Mouse (Mus musculus): ENCODE data around the gene Drd5. TPM values are rescaled to one million over a fixed set of nuclear protein-coding genes. Genes with fewer than 3 reads are reported as not detected.

Gene Drd5
- polyA plus RNA-seq, 1 experiment from 2014 or later, result not detected

- Histone ChIP-seq H3K9me3 (no peaks in the 10 kb centered on the region), H3K4me2 (no peak overlapping the region), H3K9ac (no peak overlapping the region), H3K4me1 (peaks cover 18% of the 10 kb centered on the region), H3K4me3 (replicated peaks) (no peak overlapping the region), H3K27ac (no peak overlapping the region), H3K27me3 (no peaks in the 10 kb centered on the region; the same call in 1 of the 2 replicates), H3K36me3 (replicated peaks) (no peaks in the 10 kb centered on the region)
- no peak for ATAC-seq (ENCODE audit: low FRiP score)
- WGBS, result 68% methylated on average over 5 of the region's 5 CpGs
Measured at GRCm38 (mm10) chr5:38364396-38364795, 45.2 kb downstream of the Drd5 start.

GRCm38 (mm10) chr5:38365521-38365920 is 46.4 kb downstream of the Drd5 start:
- Histone ChIP-seq H3K9me3 (no peaks in the 10 kb centered on the region), H3K4me2 (no peak overlapping the region), H3K27me3 (no peaks in the 10 kb centered on the region; the same call in 1 of the 2 replicates), H3K4me3 (replicated peaks) (no peak overlapping the region), H3K4me1 (peaks cover 18% of the 10 kb centered on the region), H3K36me3 (replicated peaks) (no peaks in the 10 kb centered on the region), H3K9ac (no peak overlapping the region), H3K27ac (no peak overlapping the region)
- ATAC-seq (ENCODE audit: low FRiP score), result 0 out of 2 replicates have a peak, but pooled peaks have one; percentile 7
- 19% methylated on average over 2 of the region's 2 CpGs for WGBS

- Histone ChIP-seq H3K4me2 (peak overlapping the region; percentile 52), H3K9ac (no peak overlapping the region), H3K4me1 (peaks cover 18% of the 10 kb centered on the region), H3K9me3 (no peaks in the 10 kb centered on the region), H3K4me3 (replicated peaks) (peak overlapping the region; percentile 25), H3K27ac (no peak overlapping the region), H3K36me3 (replicated peaks) (no peaks in the 10 kb centered on the region), H3K27me3 (no peaks in the 10 kb centered on the region; the same call in 1 of the 2 replicates)
- 9% methylated on average over 18 of the region's 18 CpGs for WGBS
- peak; percentile 46; the same call in 1 of the 2 replicates for ATAC-seq (ENCODE audit: low FRiP score)
Measured at GRCm38 (mm10) chr5:38366650-38367470, 47.7 kb downstream of the Drd5 start.

GRCm38 (mm10) chr5:38371308-38371707 is 52.1 kb downstream of the Drd5 start:
- H3K4me3 ChIP-seq (replicated peaks), result no peak overlapping the region
- no peak overlapping the region for H3K4me2 ChIP-seq
- H3K9ac ChIP-seq, result no peak overlapping the region
- ATAC-seq (ENCODE audit: low FRiP score), result no peak
- no peaks in the 10 kb centered on the region for H3K27me3 ChIP-seq
- H3K4me1 ChIP-seq, result peaks cover 9% of the 10 kb centered on the region
- H3K36me3 ChIP-seq (replicated peaks), result no peaks in the 10 kb centered on the region
- WGBS, result 67% methylated on average over 1 of the region's 1 CpGs
- no peak overlapping the region for H3K27ac ChIP-seq
- H3K9me3 ChIP-seq, result no peaks in the 10 kb centered on the region

Other genes with a start within 250 kb of the Drd5 start
- 376 and 398 TPM in 2 replicates for gene Nsg1, start 159.5 kb upstream of the Drd5 start, polyA plus RNA-seq (2016; fragmentation: Nextera tagmentation; extraction: Ambion mirVana)
- gene Zbtb49, start 98.9 kb upstream of the Drd5 start, polyA plus RNA-seq (2016; fragmentation: Nextera tagmentation; extraction: Ambion mirVana), result 24.7 and 27.6 TPM in 2 replicates
- gene Lyar, start 98.9 kb upstream of the Drd5 start, polyA plus RNA-seq (2016; fragmentation: Nextera tagmentation; extraction: Ambion mirVana), result 117 and 128 TPM in 2 replicates
- gene Tmem128, start 59.2 kb upstream of the Drd5 start, polyA plus RNA-seq (2016; fragmentation: Nextera tagmentation; extraction: Ambion mirVana), result 90.9 and 91.4 TPM in 2 replicates
- not detected in 2 replicates for gene Otop1, start 43.4 kb upstream of the Drd5 start, polyA plus RNA-seq (2016; fragmentation: Nextera tagmentation; extraction: Ambion mirVana)
- 0.14 and 0.29 TPM in 2 replicates for gene Slc2a9, start 183.8 kb downstream of the Drd5 start, polyA plus RNA-seq (2016; fragmentation: Nextera tagmentation; extraction: Ambion mirVana)
- 144 and 153 TPM in 2 replicates for gene Wdr1, start 243.9 kb downstream of the Drd5 start, polyA plus RNA-seq (2016; fragmentation: Nextera tagmentation; extraction: Ambion mirVana)